Mouse (Mus musculus) layer of hippocampus, adult 2 months (tissue): ENCODE measurements around the gene Celf2. TPM values are rescaled to one million over a fixed set of nuclear protein-coding genes. Genes with fewer than 3 reads are reported as not detected.
A peak's percentile ranks its signal among the peaks of the same experiment; 100 is the strongest.

ENCODE experiments used
- DNase-seq, 2 experiments: peaks; one replicate each; pipeline ENCODE4 v3.0.0; 2022; ENCODE audit warnings: low spot score in 2 of 2
- H3K27ac ChIP-seq: fragments of 200-600 bp; 2 replicates; pipeline ENCODE4 v1.8.1; 2022
- H3K4me3 ChIP-seq: fragments of 200-600 bp; 2 replicates; pipeline ENCODE4 v1.8.1; 2022; ENCODE audit warnings: mild to moderate bottlenecking
- CTCF ChIP-seq: fragments of 200-600 bp; conservative IDR thresholded peaks from 2 replicates; pipeline ENCODE4 v1.8.1; 2022; ENCODE audit warnings: antibody characterized with exemption, mild to moderate bottlenecking, moderate library complexity
- total RNA-seq, 2 experiments: library from RNA; stranded (reverse); gene quantifications; 2 replicates each; pipeline ENCODE4 v1.2.3; 2021

The Celf2 gene
- total RNA-seq, 2 experiments from 2014 or later = 500 to 535 TPM

GRCm38 (mm10) chr2:6850102-6850644, 659.2 kb downstream of the Celf2 start:
- no peak for DNase-seq
- no peak for TF ChIP-seq CTCF
- Histone ChIP-seq H3K27ac (peak overlapping the region; percentile 15; the same call in 1 of the 2 replicates), H3K4me3 (no peak overlapping the region)

GRCm38 (mm10) chr2:6849388-6849787, 660.0 kb downstream of the Celf2 start:
- DNase-seq = no peak
- peak overlapping the region; percentile 25; the same call in 1 of the 2 replicates for H3K27ac ChIP-seq
- peak; percentile 73 for TF ChIP-seq CTCF
- no peak overlapping the region for H3K4me3 ChIP-seq

GRCm38 (mm10) chr2:6830021-6830420, 679.3 kb downstream of the Celf2 start:
- peak overlapping the region; percentile 7; the same call in 1 of the 2 replicates for H3K27ac ChIP-seq
- H3K4me3 ChIP-seq = no peak overlapping the region
- DNase-seq = no peak
- no peak for TF ChIP-seq CTCF

- TF ChIP-seq CTCF = no peak
- no peak for DNase-seq
- peak overlapping the region; percentile 68 for H3K27ac ChIP-seq
- no peak overlapping the region for H3K4me3 ChIP-seq
These were observed 681.8 kb downstream of the Celf2 start for GRCm38 (mm10) chr2:6827583-6827982.

- no peak for TF ChIP-seq CTCF
These were observed 686.3 kb downstream of the Celf2 start for GRCm38 (mm10) chr2:6823021-6823420.

GRCm38 (mm10) chr2:6821593-6821992, 687.8 kb downstream of the Celf2 start:
- no peak for DNase-seq
- Histone ChIP-seq H3K4me3 (no peak overlapping the region), H3K27ac (no peak overlapping the region)
- TF ChIP-seq CTCF = no peak

More at GRCm38 (mm10) chr2:6823021-6823420, 686.3 kb downstream of the Celf2 start:
- H3K27ac ChIP-seq = no peak overlapping the region
- H3K4me3 ChIP-seq = no peak overlapping the region
- no peak for DNase-seq

- H3K27ac ChIP-seq = 0 out of 2 replicates have a peak overlapping the region, but pooled peaks have one; percentile 28
- no peak for DNase-seq
- TF ChIP-seq CTCF = no peak
- no peak overlapping the region for H3K4me3 ChIP-seq
These were observed 694.1 kb downstream of the Celf2 start for GRCm38 (mm10) chr2:6815281-6815680.

GRCm38 (mm10) chr2:6808736-6809135, 700.6 kb downstream of the Celf2 start:
- DNase-seq = no peak
- Histone ChIP-seq H3K27ac (no peak overlapping the region), H3K4me3 (no peak overlapping the region)
- no peak for TF ChIP-seq CTCF

GRCm38 (mm10) chr2:6796754-6797153, 712.6 kb downstream of the Celf2 start:
- TF ChIP-seq CTCF = no peak
- no peak for DNase-seq

GRCm38 (mm10) chr2:6795995-6796588, 713.3 kb downstream of the Celf2 start:
- DNase-seq = no peak
- H3K4me3 ChIP-seq = no peak overlapping the region
- no peak for TF ChIP-seq CTCF
- H3K27ac ChIP-seq = peak overlapping the region; percentile 61

More at GRCm38 (mm10) chr2:6796754-6797153, 712.6 kb downstream of the Celf2 start:
- H3K27ac ChIP-seq = no peak overlapping the region
- H3K4me3 ChIP-seq = no peak overlapping the region

GRCm38 (mm10) chr2:6794858-6795257, 714.5 kb downstream of the Celf2 start:
- H3K27ac ChIP-seq = peak overlapping the region; percentile 49
- H3K4me3 ChIP-seq = no peak overlapping the region
- no peak for TF ChIP-seq CTCF
- no peak for DNase-seq

- DNase-seq = no peak
- TF ChIP-seq CTCF = no peak
- Histone ChIP-seq H3K4me3 (no peak overlapping the region), H3K27ac (peak overlapping the region; percentile 24; the same call in 1 of the 2 replicates)
These were observed 718.5 kb downstream of the Celf2 start for GRCm38 (mm10) chr2:6790876-6791275.

GRCm38 (mm10) chr2:6786494-6787144, 722.7 kb downstream of the Celf2 start:
- H3K4me3 ChIP-seq = no peak overlapping the region
- TF ChIP-seq CTCF = peak; percentile 65

More at GRCm38 (mm10) chr2:6786494-6787144, 722.7 kb downstream of the Celf2 start:
- no peak for DNase-seq
- no peak overlapping the region for H3K27ac ChIP-seq
